Mouse (Mus musculus) limb, embryonic 11.5 days (tissue): ENCODE measurements around the gene Clock. TPM values are rescaled to one million over a fixed set of nuclear protein-coding genes. Genes with fewer than 3 reads are reported as not detected.

Experiments
- ATAC-seq: fragments of 200-750 bp; cut with Nextera tagmentation; 2 replicates; pipeline ENCODE4 v1.8.0; 2017; ENCODE audit warnings: low read depth; ENCODE audit not compliant: insufficient number of reproducible peaks, low FRiP score, low TSS enrichment
- DNase-seq: peaks from one replicate; pipeline ENCODE4 v3.0.0-alpha.2; 2015; ENCODE audit warnings: low spot score
- H3K27ac ChIP-seq: fragments of 300-500 bp; sonication (generic); replicated peaks from 2 replicates; pipeline ENCODE4 v1.5.1; 2014; ENCODE audit warnings: low read depth, mild to moderate bottlenecking, low read length
- H3K27me3 ChIP-seq: fragments of 300-500 bp; sonication (generic); 2 replicates; pipeline ENCODE4 v1.6.1; 2014; ENCODE audit warnings: mild to moderate bottlenecking, low read length, mixed read lengths; ENCODE audit not compliant: control insufficient read depth, insufficient read depth
- H3K36me3 ChIP-seq: fragments of 300-500 bp; sonication (generic); 2 replicates; pipeline ENCODE4 v1.6.1; 2014; ENCODE audit warnings: mild to moderate bottlenecking, low read length, moderate library complexity, mixed read lengths; ENCODE audit not compliant: control insufficient read depth, insufficient read depth
- H3K4me1 ChIP-seq: fragments of 300-500 bp; sonication (generic); 2 replicates; pipeline ENCODE4 v1.6.1; 2014; ENCODE audit warnings: low read length, mixed read lengths; ENCODE audit not compliant: control insufficient read depth, insufficient read depth
- H3K4me2 ChIP-seq: fragments of 300-500 bp; sonication (generic); 2 replicates; pipeline ENCODE4 v1.6.1; 2014; ENCODE audit warnings: low read depth, mild to moderate bottlenecking, moderate library complexity; ENCODE audit not compliant: severe bottlenecking
- H3K4me3 ChIP-seq: fragments of 300-500 bp; sonication (generic); 2 replicates; pipeline ENCODE4 v1.5.1; 2014; ENCODE audit warnings: low read depth, low read length
- H3K9ac ChIP-seq: fragments of 300-500 bp; sonication (generic); 2 replicates; pipeline ENCODE4 v1.6.1; 2014; ENCODE audit warnings: mild to moderate bottlenecking, low read length
- H3K9me3 ChIP-seq: fragments of 300-500 bp; sonication (generic); 2 replicates; pipeline ENCODE4 v1.6.1; 2016; ENCODE audit warnings: low read length; ENCODE audit not compliant: control insufficient read depth
- WGBS: fragments of 180-500 bp; shearing (Covaris S2); extraction: QIAGEN DNeasy Blood & Tissue Kit; methylation state at CpG from one replicate; pipeline ENCODE4 v1.1.7; 2014; 5-methylcytosine and 5-hydroxymethylcytosine counted together
- polyA plus RNA-seq: library from polyadenylated mRNA; unstranded; fragments of >200 nt; fragmentation: Nextera tagmentation; extraction: Ambion mirVana; gene quantifications from 2 replicates; pipeline ENCODE4 v1.2.1, GENCODE M21; 2014

The Clock gene
- polyA plus RNA-seq, 1 experiment from 2014 or later, result 13.0 TPM

GRCm38 (mm10) chr5:76182326-76182725 is 122.3 kb downstream of the Clock start:
- no peak overlapping the region for H3K9ac ChIP-seq
- DNase-seq (no peak), ATAC-seq (no peak)
- no peak overlapping the region for H3K4me2 ChIP-seq
- no peaks in the 10 kb centered on the region for H3K36me3 ChIP-seq
- H3K27me3 ChIP-seq, result no peaks in the 10 kb centered on the region
- no peak overlapping the region for H3K27ac ChIP-seq
- peaks cover 10% of the 10 kb centered on the region for H3K4me1 ChIP-seq
- H3K9me3 ChIP-seq, result no peaks in the 10 kb centered on the region
- H3K4me3 ChIP-seq, result no peak overlapping the region
- 53% methylated on average over 3 of the region's 3 CpGs for WGBS

- H3K36me3 ChIP-seq, result no peaks in the 10 kb centered on the region
- ATAC-seq (no peak), DNase-seq (no peak)
- no peaks in the 10 kb centered on the region for H3K9me3 ChIP-seq
- 85% methylated on average over 5 of the region's 5 CpGs for WGBS
- H3K27me3 ChIP-seq, result no peaks in the 10 kb centered on the region
- H3K27ac ChIP-seq, result no peak overlapping the region
- H3K9ac ChIP-seq, result no peak overlapping the region
- no peaks in the 10 kb centered on the region for H3K4me1 ChIP-seq
- no peak overlapping the region for H3K4me3 ChIP-seq
- no peak overlapping the region for H3K4me2 ChIP-seq
Measured at GRCm38 (mm10) chr5:76179791-76180190, 124.8 kb downstream of the Clock start.

DNA sequence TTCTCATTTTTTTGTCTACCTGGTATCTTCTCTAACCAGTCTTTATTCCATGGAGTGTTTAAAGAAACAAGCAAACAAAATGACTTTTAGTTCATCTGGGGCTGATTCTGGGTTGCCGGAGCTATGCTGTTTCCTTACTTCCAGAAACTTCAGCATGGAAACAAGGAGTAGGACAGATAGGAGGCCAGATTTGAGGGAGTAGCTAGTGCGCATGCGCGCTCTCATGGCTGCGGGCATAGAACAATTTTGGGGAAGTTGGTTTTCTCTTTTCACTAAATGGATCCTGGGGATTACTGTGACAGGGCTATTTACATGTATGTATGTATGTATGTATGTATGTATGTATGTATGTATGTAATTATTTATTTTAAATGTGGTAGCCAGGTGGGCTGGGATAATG is 125.4 kb downstream of the Clock start:
- H3K4me3 ChIP-seq, result no peak overlapping the region
- no peak overlapping the region for H3K27ac ChIP-seq
- no peak for ATAC-seq
- no peak overlapping the region for H3K9ac ChIP-seq
- H3K36me3 ChIP-seq, result no peaks in the 10 kb centered on the region
- H3K4me2 ChIP-seq, result no peak overlapping the region
- H3K9me3 ChIP-seq, result no peaks in the 10 kb centered on the region
- no peaks in the 10 kb centered on the region for H3K27me3 ChIP-seq
- H3K4me1 ChIP-seq, result no peaks in the 10 kb centered on the region
- no peak for DNase-seq
- 97% methylated on average over 5 of the region's 5 CpGs for WGBS

GRCm38 (mm10) chr5:76177664-76178063 is 126.9 kb downstream of the Clock start:
- DNase-seq (no peak), ATAC-seq (no peak)
- Histone ChIP-seq H3K4me2 (no peak overlapping the region), H3K4me1 (no peaks in the 10 kb centered on the region), H3K36me3 (no peaks in the 10 kb centered on the region), H3K4me3 (no peak overlapping the region), H3K9me3 (no peaks in the 10 kb centered on the region), H3K9ac (no peak overlapping the region), H3K27me3 (no peaks in the 10 kb centered on the region), H3K27ac (no peak overlapping the region)
- 80% methylated on average over 7 of the region's 7 CpGs for WGBS

- Histone ChIP-seq H3K4me1 (no peaks in the 10 kb centered on the region), H3K4me3 (no peak overlapping the region), H3K36me3 (no peaks in the 10 kb centered on the region), H3K27ac (no peak overlapping the region), H3K9ac (no peak overlapping the region), H3K4me2 (no peak overlapping the region), H3K27me3 (no peaks in the 10 kb centered on the region), H3K9me3 (no peaks in the 10 kb centered on the region)
- DNase-seq (no peak), ATAC-seq (no peak)
- WGBS, result 83% methylated on average over 11 of the region's 11 CpGs
Measured at GRCm38 (mm10) chr5:76176841-76177240, 127.8 kb downstream of the Clock start.

- Histone ChIP-seq H3K27me3 (no peaks in the 10 kb centered on the region), H3K4me1 (no peaks in the 10 kb centered on the region), H3K4me2 (no peak overlapping the region), H3K4me3 (no peak overlapping the region), H3K27ac (no peak overlapping the region), H3K9me3 (no peaks in the 10 kb centered on the region), H3K36me3 (no peaks in the 10 kb centered on the region), H3K9ac (no peak overlapping the region)
- no peak for DNase-seq
- WGBS, result 54% methylated on average over 3 of the region's 3 CpGs
- no peak for ATAC-seq
Measured at GRCm38 (mm10) chr5:76176411-76176810, 128.2 kb downstream of the Clock start.

GRCm38 (mm10) chr5:76175051-76175450 is 129.5 kb downstream of the Clock start:
- Histone ChIP-seq H3K4me2 (no peak overlapping the region), H3K4me1 (no peaks in the 10 kb centered on the region), H3K27me3 (no peaks in the 10 kb centered on the region), H3K9ac (no peak overlapping the region), H3K9me3 (no peaks in the 10 kb centered on the region), H3K4me3 (no peak overlapping the region), H3K36me3 (no peaks in the 10 kb centered on the region), H3K27ac (no peak overlapping the region)
- no peak for ATAC-seq
- WGBS, result 90% methylated on average over 4 of the region's 4 CpGs
- DNase-seq, result no peak

- ATAC-seq (no peak), DNase-seq (no peak)
- no peak overlapping the region for H3K27ac ChIP-seq
Measured at GRCm38 (mm10) chr5:76171039-76171438, 133.6 kb downstream of the Clock start.

DNA sequence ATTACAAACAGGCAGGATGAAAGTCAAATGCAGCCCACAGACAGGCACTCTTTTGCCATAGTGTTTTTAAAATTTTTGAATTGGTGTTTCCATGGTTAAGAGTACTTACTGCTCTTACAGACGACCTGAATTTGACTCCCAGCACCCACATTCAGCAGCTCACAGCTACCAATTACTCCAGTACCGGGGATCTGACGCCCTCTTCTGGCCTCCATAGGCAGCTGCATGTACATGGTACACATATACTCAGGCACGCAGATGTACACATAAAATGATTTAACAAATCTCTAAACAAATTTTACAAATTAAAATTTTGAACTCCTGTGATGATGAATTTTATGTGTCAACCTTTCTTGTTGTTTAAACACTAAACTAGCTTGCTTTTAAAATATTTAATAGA is 134.1 kb downstream of the Clock start:
- H3K9me3 ChIP-seq, result no peaks in the 10 kb centered on the region
- DNase-seq (no peak), ATAC-seq (no peak)
- H3K4me2 ChIP-seq, result no peak overlapping the region
- no peak overlapping the region for H3K9ac ChIP-seq
- H3K27me3 ChIP-seq, result no peaks in the 10 kb centered on the region
- 84% methylated on average over 4 of the region's 4 CpGs for WGBS
- no peaks in the 10 kb centered on the region for H3K36me3 ChIP-seq
- no peak overlapping the region for H3K4me3 ChIP-seq
- no peaks in the 10 kb centered on the region for H3K4me1 ChIP-seq
- H3K27ac ChIP-seq, result no peak overlapping the region

More at GRCm38 (mm10) chr5:76171039-76171438, 133.6 kb downstream of the Clock start:
- Histone ChIP-seq H3K36me3 (no peaks in the 10 kb centered on the region), H3K9ac (no peak overlapping the region), H3K4me3 (no peak overlapping the region), H3K4me1 (no peaks in the 10 kb centered on the region), H3K4me2 (no peak overlapping the region), H3K27me3 (no peaks in the 10 kb centered on the region), H3K9me3 (no peaks in the 10 kb centered on the region)
